Comparison of ENCODE assay signal across 9 mouse cellular contexts in genomic region chr8:117471174-117471573, GRCm38 (mm10). TPM values are rescaled to one million over a fixed set of nuclear protein-coding genes. Genes with fewer than 3 reads are reported as not detected.
A peak's percentile ranks its signal among the peaks of the same experiment; 100 is the strongest.
DNase-seq lines count a peak whose midpoint lies in the region; ATAC-seq and TF ChIP-seq lines count a peak whose summit lies in the region.
"Had no signal": no experiment of that assay in that cellular context is flagged by ENCODE, and none has a peak within 500 bp of the region (broad histone marks: within the 10 kb centered on the region; RNA-seq: fewer than 3 reads in every experiment).

No protein-coding gene starts in this region.

- no peak overlapping the region for H3K4me3 ChIP-seq in ES-Bruce4 (ENCODE audit: low read depth, low read length)
- H3K4me3 ChIP-seq in embryonic facial prominence, embryonic 11.5 days (ENCODE audit: low read depth, low read length), result no peak overlapping the region
- H3K4me3 ChIP-seq in lung, postnatal 0 days (ENCODE audit: low read depth, low read length), result no peak overlapping the region

- ATAC-seq in embryonic facial prominence, embryonic 11.5 days (replicated peaks; ENCODE audit: insufficient number of reproducible peaks, low FRiP score, low TSS enrichment, low read depth), result no peak
- peak; percentile 58 for ATAC-seq in lung, postnatal 0 days

- no peak overlapping the region for H3K9ac ChIP-seq in ES-Bruce4 (ENCODE audit: low read depth, poor library complexity, severe bottlenecking)
- no peak overlapping the region for H3K9ac ChIP-seq in embryonic facial prominence, embryonic 11.5 days (replicated peaks; ENCODE audit: low read length)
- no peak overlapping the region for H3K9ac ChIP-seq in lung, postnatal 0 days (replicated peaks; ENCODE audit: low read depth)
- H3K9ac ChIP-seq: heart, embryonic 15.5 days had no signal

- no peaks in the 10 kb centered on the region for H3K9me3 ChIP-seq in ES-Bruce4 (replicated peaks; ENCODE audit: control insufficient read depth, insufficient read depth, low read length, poor library complexity, severe bottlenecking)
- no peaks in the 10 kb centered on the region for H3K9me3 ChIP-seq in embryonic facial prominence, embryonic 11.5 days (replicated peaks; ENCODE audit: control insufficient read depth, low read length)
- H3K9me3 ChIP-seq in lung, postnatal 0 days (ENCODE audit: low read length), result no peaks in the 10 kb centered on the region
- H3K9me3 ChIP-seq: heart, embryonic 15.5 days had no signal

- intact Hi-C loops in heart, postnatal 25 days (cut with DNase I), result no loop called here

- TF ChIP-seq CTCF in ES-Bruce4 (IDR thresholded peaks at IDR 0.05; ENCODE audit: low read depth, low read length), result peak; percentile 92
- TF ChIP-seq CTCF in lung, postnatal 0 days (IDR thresholded peaks at IDR 0.05), result peak; percentile 87

- DNase-seq in adrenal gland, postnatal 14 days, result peak; percentile 81
- peak; percentile 83 for DNase-seq in embryonic facial prominence, embryonic 11.5 days (ENCODE audit: low spot score)
- peak; percentile 25 for DNase-seq in heart, postnatal 25 days (ENCODE audit: low spot score)
- DNase-seq in kidney, postnatal 4 days, result peak; percentile 88 to 89
- DNase-seq in lung, postnatal 0 days (ENCODE audit: low spot score), result peak; percentile 77
- DNase-seq in ovary, postnatal 36 days (ENCODE audit: low spot score), result peak; percentile 67
- peak; percentile 90 for DNase-seq in thymus, postnatal 4 days

- no peak for TF ChIP-seq POLR2A in ES-Bruce4 (IDR thresholded peaks at IDR 0.05; ENCODE audit: insufficient read depth, low read length)

- no peak overlapping the region for H3K4me2 ChIP-seq in embryonic facial prominence, embryonic 11.5 days (ENCODE audit: low read depth, low read length)
- H3K4me2 ChIP-seq in lung, postnatal 0 days (replicated peaks; ENCODE audit: low read depth, low read length), result no peak overlapping the region

- WGBS in embryonic facial prominence, embryonic 11.5 days, result 20% methylated on average over 3 of the region's 3 CpGs
- 28% methylated on average over 3 of the region's 3 CpGs for WGBS in lung, postnatal 0 days

- H3K4me1 ChIP-seq in ES-Bruce4 (ENCODE audit: control insufficient read depth, insufficient read depth, low read length), result no peaks in the 10 kb centered on the region
- peaks cover 2% of the 10 kb centered on the region; the same call in 1 of the 2 replicates for H3K4me1 ChIP-seq in embryonic facial prominence, embryonic 11.5 days (ENCODE audit: control insufficient read depth, insufficient read depth, low read length)
- H3K4me1 ChIP-seq in lung, postnatal 0 days (ENCODE audit: insufficient read depth, low read depth, low read length), result no peaks in the 10 kb centered on the region

- H3K27ac ChIP-seq in ES-Bruce4 (ENCODE audit: insufficient read depth, low read length), result no peak overlapping the region
- no peak overlapping the region for H3K27ac ChIP-seq in embryonic facial prominence, embryonic 11.5 days (replicated peaks; ENCODE audit: low read depth, low read length)
- H3K27ac ChIP-seq in lung, postnatal 0 days (ENCODE audit: low read length), result no peak overlapping the region; the same call in 1 of the 2 replicates
- H3K27ac ChIP-seq: heart, embryonic 15.5 days had no signal

- no peaks in the 10 kb centered on the region for H3K27me3 ChIP-seq in ES-Bruce4 (ENCODE audit: control insufficient read depth, insufficient read depth, low read length, poor library complexity, severe bottlenecking)
- H3K27me3 ChIP-seq in embryonic facial prominence, embryonic 11.5 days (ENCODE audit: control insufficient read depth, insufficient read depth, low read length), result no peaks in the 10 kb centered on the region
- H3K27me3 ChIP-seq in lung, postnatal 0 days (replicated peaks; ENCODE audit: insufficient read depth, low read length), result no peaks in the 10 kb centered on the region
- H3K27me3 ChIP-seq: heart, embryonic 15.5 days had no signal

- H3K36me3 ChIP-seq in ES-Bruce4 (ENCODE audit: control insufficient read depth, insufficient read depth, low read length, poor library complexity, severe bottlenecking), result no peaks in the 10 kb centered on the region
- H3K36me3 ChIP-seq in embryonic facial prominence, embryonic 11.5 days (replicated peaks; ENCODE audit: control insufficient read depth, insufficient read depth, low read depth, low read length), result no peaks in the 10 kb centered on the region
- H3K36me3 ChIP-seq in lung, postnatal 0 days (ENCODE audit: insufficient read depth, low read length), result no peaks in the 10 kb centered on the region
- H3K36me3 ChIP-seq: heart, embryonic 15.5 days had no signal

- TF ChIP-seq EP300 in ES-Bruce4 (IDR thresholded peaks at IDR 0.05; ENCODE audit: insufficient read depth, low read depth, low read length), result no peak
- no peak for TF ChIP-seq EP300 in lung, postnatal 0 days (IDR thresholded peaks at IDR 0.05)

RNA-seq across cellular contexts. Expression of gene Plcg2, which starts 26.9 kb away (rescaled TPM):
- polyA plus RNA-seq in ES-Bruce4 (2011; ENCODE audit: insufficient read depth, insufficient read length, low read depth, missing spikeins), result 32.4 and 32.7 TPM in 2 replicates
- total RNA-seq in adrenal gland, postnatal 14 days (2021), result 3.4 and 8.0 TPM in 2 replicates
- 1.8 and 2.4 TPM in 2 replicates for polyA plus RNA-seq in embryonic facial prominence, embryonic 11.5 days (2014; fragmentation: Nextera tagmentation; extraction: Ambion mirVana)
- total RNA-seq in heart, postnatal 25 days (2021), result 1 to 10 TPM; 6.2 to 6.7 TPM
- 3.5 and 3.7 TPM in 2 replicates for polyA plus RNA-seq in lung, postnatal 0 days (2015; fragmentation: Nextera tagmentation; extraction: Ambion mirVana)

Comparison
In these comparisons a context has a peak if more than half of its experiments do, and no peak if none do; other contexts are left out.
1. DNase-seq: peak in every context shown above with its lines; median percentile 90 in thymus, postnatal 4 days; 88 in kidney, postnatal 4 days; 83 in embryonic facial prominence, embryonic 11.5 days; 81 in adrenal gland, postnatal 14 days; 77 in lung, postnatal 0 days; 67 in ovary, postnatal 36 days; 25 in heart, postnatal 25 days.